ENCODE assay signal across 29 mouse cellular contexts in genomic region chr12:113327851-113328250, GRCm38 (mm10).
DNase-seq lines count a peak whose midpoint lies in the region; ATAC-seq and TF ChIP-seq lines count a peak whose summit lies in the region.
"Had no signal": no experiment of that assay in that cellular context is flagged by ENCODE, and none has a peak within 500 bp of the region (broad histone marks: within the 10 kb centered on the region; RNA-seq: fewer than 3 reads in every experiment).

No protein-coding gene starts in this region.

- no peaks in the 10 kb centered on the region for H3K36me3 ChIP-seq in stomach, postnatal 0 days (ENCODE audit: control insufficient read depth, insufficient read depth, low read length)
- H3K36me3 ChIP-seq: embryonic facial prominence, embryonic 10.5 days; embryonic facial prominence, embryonic 13.5 days; forebrain, embryonic 12.5 days; forebrain, embryonic 15.5 days; G1E; heart, embryonic 10.5 days; heart, embryonic 13.5 days; hindbrain, embryonic 15.5 days had no signal

- ATAC-seq in stomach, postnatal 0 days (ENCODE audit: low FRiP score, low TSS enrichment), result peak; percentile 59; the same call in 1 of the 2 replicates
- ATAC-seq: forebrain, embryonic 15.5 days; intestine, postnatal 0 days; Patski had no signal

- TF ChIP-seq CTCF in stomach, postnatal 0 days (IDR thresholded peaks at IDR 0.05; ENCODE audit: low read depth), result no peak

- H3K9ac ChIP-seq in stomach, postnatal 0 days (ENCODE audit: low read length), result no peak overlapping the region
- H3K9ac ChIP-seq: embryonic facial prominence, embryonic 13.5 days; forebrain, embryonic 12.5 days; forebrain, embryonic 15.5 days; heart, embryonic 13.5 days; hindbrain, embryonic 15.5 days had no signal

- intact Hi-C loops in gastrocnemius, postnatal 36 days (cut with DNase I), result no loop called here
- intact Hi-C loops in left cerebral cortex, postnatal 25 days (cut with DNase I), result loop anchor here (10.0 kb wide), 1 partner anchor 103 kb away; no protein-coding TSS in a partner anchor

- peak; percentile 1 for DNase-seq in gastrocnemius, postnatal 10 days
- DNase-seq in gastrocnemius, postnatal 36 days, result no peak
- peak; percentile 7 for DNase-seq in testis, postnatal 10 days (ENCODE audit: low spot score)
- DNase-seq in testis, postnatal 14 days (ENCODE audit: low spot score), result no peak
- peak; percentile 41 for DNase-seq in adrenal gland, postnatal 14 days
- DNase-seq in stomach, postnatal 0 days (ENCODE audit: low spot score), result no peak
- no peak for DNase-seq in left cerebral cortex, postnatal 25 days (ENCODE audit: low spot score in 2 of 2)
- DNase-seq in thymus, postnatal 36 days, result no peak
- DNase-seq: B cell, adult 2 months; cerebellum, adult 11-12 months; cerebellum, adult 8-10 months; cerebellum, postnatal 10 days; cerebellum, postnatal 36 days; embryo, embryonic 11 days; heart, postnatal 14 days; heart, postnatal 4 days had no signal

- TF ChIP-seq EP300 in stomach, postnatal 0 days (optimal IDR thresholded peaks at IDR 0.05), result no peak

- no peak overlapping the region for H3K27ac ChIP-seq in stomach, postnatal 0 days (replicated peaks)
- H3K27ac ChIP-seq: embryonic facial prominence, embryonic 10.5 days; embryonic facial prominence, embryonic 13.5 days; forebrain, embryonic 12.5 days; forebrain, embryonic 15.5 days; heart, adult 2 months; heart, embryonic 10.5 days; heart, embryonic 13.5 days; hindbrain, embryonic 15.5 days had no signal

- H3K4me2 ChIP-seq in stomach, postnatal 0 days (replicated peaks; ENCODE audit: low read depth), result no peak overlapping the region
- H3K4me2 ChIP-seq: embryonic facial prominence, embryonic 13.5 days; forebrain, embryonic 12.5 days; forebrain, embryonic 15.5 days; heart, embryonic 13.5 days; hindbrain, embryonic 15.5 days had no signal

- 89% methylated on average over 5 of the region's 5 CpGs for WGBS in stomach, postnatal 0 days

- no peaks in the 10 kb centered on the region for H3K4me1 ChIP-seq in stomach, postnatal 0 days (replicated peaks; ENCODE audit: control insufficient read depth, insufficient read depth)
- H3K4me1 ChIP-seq: embryonic facial prominence, embryonic 10.5 days; embryonic facial prominence, embryonic 13.5 days; forebrain, embryonic 12.5 days; forebrain, embryonic 15.5 days; heart, embryonic 10.5 days; heart, embryonic 13.5 days; hindbrain, embryonic 15.5 days had no signal

- no peaks in the 10 kb centered on the region for H3K27me3 ChIP-seq in stomach, postnatal 0 days (ENCODE audit: control insufficient read depth, insufficient read depth, low read length)
- H3K27me3 ChIP-seq: CH12.LX; embryonic facial prominence, embryonic 13.5 days; forebrain, embryonic 12.5 days; forebrain, embryonic 15.5 days; heart, embryonic 13.5 days; hindbrain, embryonic 15.5 days; Patski had no signal

- H3K4me3 ChIP-seq in stomach, postnatal 0 days (ENCODE audit: low read depth, low read length), result no peak overlapping the region
- H3K4me3 ChIP-seq: embryonic facial prominence, embryonic 10.5 days; embryonic facial prominence, embryonic 13.5 days; erythroblast, embryonic 14.5 days; forebrain, embryonic 12.5 days; forebrain, embryonic 15.5 days; heart, adult 2 months; heart, embryonic 10.5 days; heart, embryonic 13.5 days; hindbrain, embryonic 15.5 days had no signal

- H3K9me3 ChIP-seq in stomach, postnatal 0 days (ENCODE audit: control insufficient read depth, low read length), result no peaks in the 10 kb centered on the region
- H3K9me3 ChIP-seq: embryonic facial prominence, embryonic 10.5 days; embryonic facial prominence, embryonic 13.5 days; forebrain, embryonic 12.5 days; forebrain, embryonic 15.5 days; heart, embryonic 10.5 days; heart, embryonic 13.5 days; hindbrain, embryonic 15.5 days had no signal

Comparison
In these comparisons a context has a peak if more than half of its experiments do, and no peak if none do; other contexts are left out.
1. DNase-seq: peak in gastrocnemius, postnatal 10 days (single experiment), testis, postnatal 10 days (single experiment) and adrenal gland, postnatal 14 days (single experiment); none in gastrocnemius, postnatal 36 days (0 of 2), testis, postnatal 14 days (single experiment), stomach, postnatal 0 days (single experiment), left cerebral cortex, postnatal 25 days (0 of 2) and thymus, postnatal 36 days (0 of 2).